Mouse (Mus musculus): ENCODE data around the gene Arhgef39. TPM values are rescaled to one million over a fixed set of nuclear protein-coding genes. Genes with fewer than 3 reads are reported as not detected.

The Arhgef39 gene
- polyA plus RNA-seq (2014; fragmentation: Nextera tagmentation; extraction: Ambion mirVana) = 45.1 and 46.1 TPM in 2 replicates

DNA sequence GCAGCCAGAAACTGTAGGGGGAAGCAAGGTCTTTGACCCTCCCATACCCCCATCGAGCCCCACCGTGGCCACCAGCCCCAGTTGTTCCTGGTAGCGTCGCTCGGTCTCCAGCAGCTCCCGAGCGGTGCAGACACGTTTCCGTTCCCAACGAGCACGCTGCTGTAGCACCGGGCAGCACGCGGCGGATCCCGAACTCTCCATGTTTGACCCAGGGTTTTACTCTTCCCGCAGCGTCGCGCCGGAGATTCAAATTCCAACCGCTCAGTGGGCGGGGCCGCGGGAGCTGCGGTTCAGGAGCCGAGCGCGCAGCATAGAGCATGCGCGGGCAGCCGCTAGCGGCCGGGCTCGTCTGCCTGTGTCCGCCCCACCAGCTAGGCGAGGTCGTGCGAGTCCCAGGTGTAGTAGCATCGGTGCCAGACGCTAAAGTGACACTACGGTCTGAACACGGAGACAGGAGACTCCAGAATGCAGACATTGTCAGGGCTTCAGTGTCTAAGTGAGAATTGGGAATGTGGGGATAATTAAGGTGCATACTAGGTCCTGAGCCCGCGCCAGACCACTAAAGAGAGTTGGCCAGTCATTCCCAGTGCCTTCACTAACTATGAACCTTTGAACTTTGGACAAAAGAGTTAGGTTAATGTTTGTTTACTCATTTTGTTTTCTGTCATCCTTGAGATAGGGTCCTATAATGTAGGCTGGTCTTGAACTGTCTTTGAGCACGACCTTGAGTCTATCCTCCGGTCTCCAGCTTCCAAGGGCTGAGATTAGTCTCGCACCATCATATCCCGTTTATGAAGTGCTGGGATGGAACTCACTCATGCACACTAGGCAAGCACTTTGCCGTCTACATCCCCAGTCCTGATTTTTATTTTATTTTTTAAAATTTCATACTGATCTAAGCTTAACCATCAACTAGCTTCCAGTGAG is at the start of gene Arhgef39:
TSS of gene Arhgef39 (minus strand) at position 289 of the 927 bp plus-strand sequence.
- H3K27me3 ChIP-seq (replicated peaks; ENCODE audit: control insufficient read depth, insufficient read depth, low read length) = no peaks in the 10 kb centered on the region
- peak within 1 kb of the TSS; percentile 68 for H3K4me3 ChIP-seq (ENCODE audit: low read depth, low read length)
- H3K36me3 ChIP-seq (ENCODE audit: control insufficient read depth, insufficient read depth, low read length) = peaks cover 8% of the 10 kb centered on the region; the same call in 1 of the 2 replicates
- H3K4me2 ChIP-seq = peak within 1 kb of the TSS; percentile 70
- 7% methylated on average over 50 of the region's 50 CpGs for WGBS
- peak within 1 kb of the TSS; percentile 34; the same call in 1 of the 2 replicates for H3K27ac ChIP-seq (ENCODE audit: low read depth, low read length)
- ATAC-seq (replicated peaks; ENCODE audit: low FRiP score) = peak; percentile 85
- H3K4me1 ChIP-seq (replicated peaks; ENCODE audit: control insufficient read depth, insufficient read depth, low read length) = peaks cover 22% of the 10 kb centered on the region
- H3K9me3 ChIP-seq (ENCODE audit: control insufficient read depth, low read length) = no peaks in the 10 kb centered on the region
- DNase-seq (ENCODE audit: low spot score) = peak; percentile 91
- H3K9ac ChIP-seq (ENCODE audit: low read depth, low read length) = peak within 1 kb of the TSS; percentile 84

DNA sequence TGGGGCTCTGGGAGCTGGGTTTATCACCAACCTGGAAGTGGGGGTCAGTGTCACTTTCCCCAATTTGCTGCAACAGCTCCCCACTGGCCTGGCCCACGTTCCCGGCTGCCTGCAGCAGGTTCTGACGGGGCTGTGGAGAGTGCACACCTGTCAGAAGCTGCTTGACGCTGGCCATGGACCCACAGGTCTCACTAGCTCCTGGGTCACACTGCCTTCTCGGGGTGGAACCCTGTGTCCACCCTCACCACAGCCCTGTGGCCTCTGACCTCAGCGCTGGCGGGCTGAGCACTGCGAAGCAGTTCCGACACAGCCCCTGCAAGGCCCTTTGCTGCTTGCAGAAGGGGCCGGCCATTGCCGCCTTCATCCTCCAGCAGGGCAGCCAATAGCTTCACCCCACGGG is 49.6 kb upstream of the Arhgef39 start:
- Histone ChIP-seq H3K9me3 (ENCODE audit: control insufficient read depth, low read length) (peaks cover 3% of the 10 kb centered on the region; the same call in 1 of the 2 replicates), H3K36me3 (ENCODE audit: control insufficient read depth, insufficient read depth, low read length) (peaks cover 92% of the 10 kb centered on the region), H3K4me3 (ENCODE audit: low read depth, low read length) (no peak overlapping the region), H3K4me1 (replicated peaks; ENCODE audit: control insufficient read depth, insufficient read depth, low read length) (no peaks in the 10 kb centered on the region), H3K9ac (ENCODE audit: low read depth, low read length) (no peak overlapping the region), H3K4me2 (no peak overlapping the region), H3K27ac (ENCODE audit: low read depth, low read length) (no peak overlapping the region), H3K27me3 (replicated peaks; ENCODE audit: control insufficient read depth, insufficient read depth, low read length) (no peaks in the 10 kb centered on the region)
- no peak for ATAC-seq (replicated peaks; ENCODE audit: low FRiP score)
- 94% methylated on average over 12 of the region's 12 CpGs for WGBS
- DNase-seq (ENCODE audit: low spot score) = no peak

DNA sequence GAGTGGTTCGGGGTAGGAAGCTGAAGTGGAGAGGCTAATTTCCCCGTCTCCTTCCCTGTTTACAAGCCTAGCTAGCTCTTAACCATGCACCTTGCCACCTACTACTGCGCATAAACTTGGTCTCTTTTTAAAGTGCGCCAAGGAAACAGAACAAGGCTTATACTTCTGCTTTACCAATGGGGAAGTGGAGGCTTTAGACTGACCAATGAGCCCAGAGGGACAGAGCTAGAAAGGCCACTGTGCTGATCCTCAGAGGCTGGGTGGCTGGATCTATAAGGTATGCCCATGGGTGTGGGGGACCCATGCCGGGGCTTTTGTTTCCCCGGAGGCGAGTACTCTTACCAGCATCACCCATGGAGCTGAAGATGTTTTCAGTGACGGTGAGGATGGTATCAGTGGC is 47.7 kb upstream of the Arhgef39 start:
- no peak for ATAC-seq (replicated peaks; ENCODE audit: low FRiP score)
- WGBS = 90% methylated on average over 8 of the region's 8 CpGs
- H3K4me3 ChIP-seq (ENCODE audit: low read depth, low read length) = no peak overlapping the region
- no peak overlapping the region for H3K27ac ChIP-seq (ENCODE audit: low read depth, low read length)
- H3K9ac ChIP-seq (ENCODE audit: low read depth, low read length) = no peak overlapping the region
- no peaks in the 10 kb centered on the region for H3K27me3 ChIP-seq (replicated peaks; ENCODE audit: control insufficient read depth, insufficient read depth, low read length)
- peaks cover 91% of the 10 kb centered on the region for H3K36me3 ChIP-seq (ENCODE audit: control insufficient read depth, insufficient read depth, low read length)
- DNase-seq (ENCODE audit: low spot score) = no peak
- H3K9me3 ChIP-seq (ENCODE audit: control insufficient read depth, low read length) = no peaks in the 10 kb centered on the region; the same call in 1 of the 2 replicates
- no peaks in the 10 kb centered on the region for H3K4me1 ChIP-seq (replicated peaks; ENCODE audit: control insufficient read depth, insufficient read depth, low read length)
- H3K4me2 ChIP-seq = no peak overlapping the region

DNA sequence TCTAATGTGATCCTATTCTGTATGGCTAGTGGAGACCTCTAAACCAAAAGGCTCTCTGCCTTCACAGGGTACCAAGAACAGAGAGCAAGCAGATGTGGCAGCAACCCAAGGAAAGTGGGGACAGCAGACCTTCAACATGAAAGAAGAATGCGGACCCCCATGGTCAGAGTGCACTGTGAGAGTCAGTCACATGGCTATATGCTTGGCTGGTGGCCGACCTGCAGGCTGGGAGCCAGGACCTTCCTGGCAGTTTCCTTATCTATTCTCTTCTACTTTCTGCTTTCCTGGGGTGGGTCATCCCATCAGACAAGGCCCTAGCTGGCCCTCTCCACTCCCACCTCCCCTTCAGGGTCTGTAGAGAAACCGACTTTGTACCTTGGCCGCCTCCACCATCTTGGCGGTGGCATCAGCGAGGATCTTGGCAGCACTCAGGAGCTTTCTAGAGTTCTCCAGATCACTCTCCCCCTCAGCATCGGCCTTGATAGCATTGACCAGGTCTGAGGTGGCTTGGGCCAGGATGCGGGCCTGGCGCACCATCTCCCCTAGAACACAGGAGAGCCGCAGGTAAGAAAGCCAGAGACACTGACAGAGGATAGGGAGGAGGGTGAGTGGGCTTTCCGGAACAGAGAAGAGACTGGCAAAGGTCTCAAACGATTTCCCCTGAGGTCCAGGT is 47.0 kb upstream of the Arhgef39 start:
- ATAC-seq (replicated peaks; ENCODE audit: low FRiP score) = no peak
- Histone ChIP-seq H3K4me1 (replicated peaks; ENCODE audit: control insufficient read depth, insufficient read depth, low read length) (no peaks in the 10 kb centered on the region), H3K36me3 (ENCODE audit: control insufficient read depth, insufficient read depth, low read length) (peaks cover 88% of the 10 kb centered on the region), H3K27ac (ENCODE audit: low read depth, low read length) (no peak overlapping the region), H3K9ac (ENCODE audit: low read depth, low read length) (no peak overlapping the region), H3K4me3 (ENCODE audit: low read depth, low read length) (no peak overlapping the region), H3K27me3 (replicated peaks; ENCODE audit: control insufficient read depth, insufficient read depth, low read length) (no peaks in the 10 kb centered on the region), H3K4me2 (no peak overlapping the region), H3K9me3 (ENCODE audit: control insufficient read depth, low read length) (no peaks in the 10 kb centered on the region)
- WGBS = 94% methylated on average over 12 of the region's 12 CpGs
- DNase-seq (ENCODE audit: low spot score) = no peak

DNA sequence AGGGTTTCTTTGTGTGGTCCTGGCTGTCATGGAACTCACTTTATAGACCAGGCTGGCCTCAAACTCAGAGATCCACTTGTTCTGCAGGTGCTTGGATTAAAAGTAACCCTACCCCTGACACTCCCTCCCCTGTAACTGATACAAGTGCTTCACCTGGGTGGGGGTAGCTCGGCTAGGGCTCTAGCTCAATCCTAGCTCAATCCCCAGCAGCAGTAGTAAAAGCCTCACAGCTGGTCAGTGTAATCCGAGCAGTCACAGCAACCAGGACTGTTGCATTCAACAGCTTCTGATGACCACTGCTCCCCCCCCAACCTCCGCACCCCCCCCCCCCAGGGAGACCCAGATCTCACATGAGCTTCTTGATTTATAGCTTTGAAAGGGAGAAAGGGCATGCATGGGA is 42.5 kb upstream of the Arhgef39 start:
- Histone ChIP-seq H3K9me3 (ENCODE audit: control insufficient read depth, low read length) (no peaks in the 10 kb centered on the region), H3K4me3 (ENCODE audit: low read depth, low read length) (no peak overlapping the region), H3K9ac (ENCODE audit: low read depth, low read length) (no peak overlapping the region), H3K4me1 (replicated peaks; ENCODE audit: control insufficient read depth, insufficient read depth, low read length) (no peaks in the 10 kb centered on the region), H3K4me2 (no peak overlapping the region), H3K27me3 (replicated peaks; ENCODE audit: control insufficient read depth, insufficient read depth, low read length) (no peaks in the 10 kb centered on the region), H3K27ac (ENCODE audit: low read depth, low read length) (no peak overlapping the region), H3K36me3 (ENCODE audit: control insufficient read depth, insufficient read depth, low read length) (peaks cover 88% of the 10 kb centered on the region)
- ATAC-seq (replicated peaks; ENCODE audit: low FRiP score) (no peak), DNase-seq (ENCODE audit: low spot score) (no peak)
- 88% methylated on average over 3 of the region's 3 CpGs for WGBS

DNA sequence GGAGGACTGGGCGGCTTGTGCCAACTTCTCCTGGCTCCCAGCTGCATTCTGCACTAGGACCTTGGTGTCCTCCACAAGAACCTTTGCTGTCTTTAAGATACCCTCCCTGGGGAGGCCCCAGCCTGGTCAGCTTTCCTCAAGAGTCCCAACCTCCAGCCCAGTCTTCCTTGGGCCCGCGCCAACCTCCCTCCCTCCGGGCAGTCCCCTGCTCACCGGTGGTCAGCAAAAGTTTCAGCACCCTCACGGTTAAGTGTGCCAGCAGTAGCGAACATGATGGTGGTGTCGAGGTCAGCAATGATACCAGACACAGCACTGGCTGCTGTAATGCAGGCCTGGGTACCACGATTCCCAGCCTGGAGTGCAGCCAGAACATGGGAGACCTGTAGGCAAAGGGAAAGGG is 36.5 kb upstream of the Arhgef39 start:
- H3K9ac ChIP-seq (ENCODE audit: low read depth, low read length) = no peak overlapping the region
- H3K4me3 ChIP-seq (ENCODE audit: low read depth, low read length) = no peak overlapping the region
- WGBS = 93% methylated on average over 9 of the region's 9 CpGs
- ATAC-seq (replicated peaks; ENCODE audit: low FRiP score) (no peak), DNase-seq (ENCODE audit: low spot score) (no peak)
- H3K4me2 ChIP-seq = no peak overlapping the region
- H3K27me3 ChIP-seq (replicated peaks; ENCODE audit: control insufficient read depth, insufficient read depth, low read length) = no peaks in the 10 kb centered on the region
- H3K4me1 ChIP-seq (replicated peaks; ENCODE audit: control insufficient read depth, insufficient read depth, low read length) = no peaks in the 10 kb centered on the region
- H3K9me3 ChIP-seq (ENCODE audit: control insufficient read depth, low read length) = no peaks in the 10 kb centered on the region
- peaks cover 92% of the 10 kb centered on the region for H3K36me3 ChIP-seq (ENCODE audit: control insufficient read depth, insufficient read depth, low read length)
- H3K27ac ChIP-seq (ENCODE audit: low read depth, low read length) = no peak overlapping the region

DNA sequence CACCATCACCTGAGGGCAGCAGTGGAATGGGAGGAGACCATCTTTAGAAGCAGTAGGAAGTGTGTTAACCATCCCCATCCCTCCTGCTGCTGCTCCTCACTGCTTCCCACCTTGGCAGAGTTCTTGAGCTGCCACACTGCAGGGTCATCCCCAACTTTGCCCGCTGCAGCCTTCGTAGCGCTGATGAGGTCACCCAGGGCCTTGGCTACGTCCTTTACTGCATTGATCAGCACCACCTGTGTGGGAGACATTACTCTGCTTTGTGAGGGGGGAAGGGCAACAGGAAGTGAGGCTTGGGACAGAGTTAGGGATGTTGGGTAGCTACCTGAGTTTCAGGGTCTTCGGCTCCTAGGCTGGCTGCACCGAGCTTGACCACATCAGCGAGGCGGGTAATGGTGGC is 36.1 kb upstream of the Arhgef39 start:
- no peaks in the 10 kb centered on the region for H3K4me1 ChIP-seq (replicated peaks; ENCODE audit: control insufficient read depth, insufficient read depth, low read length)
- no peak overlapping the region for H3K4me3 ChIP-seq (ENCODE audit: low read depth, low read length)
- DNase-seq (ENCODE audit: low spot score) (no peak), ATAC-seq (replicated peaks; ENCODE audit: low FRiP score) (no peak)
- no peak overlapping the region for H3K4me2 ChIP-seq
- 92% methylated on average over 8 of the region's 8 CpGs for WGBS
- peaks cover 88% of the 10 kb centered on the region for H3K36me3 ChIP-seq (ENCODE audit: control insufficient read depth, insufficient read depth, low read length)
- no peaks in the 10 kb centered on the region for H3K9me3 ChIP-seq (ENCODE audit: control insufficient read depth, low read length)
- no peaks in the 10 kb centered on the region for H3K27me3 ChIP-seq (replicated peaks; ENCODE audit: control insufficient read depth, insufficient read depth, low read length)
- no peak overlapping the region for H3K27ac ChIP-seq (ENCODE audit: low read depth, low read length)
- no peak overlapping the region for H3K9ac ChIP-seq (ENCODE audit: low read depth, low read length)

DNA sequence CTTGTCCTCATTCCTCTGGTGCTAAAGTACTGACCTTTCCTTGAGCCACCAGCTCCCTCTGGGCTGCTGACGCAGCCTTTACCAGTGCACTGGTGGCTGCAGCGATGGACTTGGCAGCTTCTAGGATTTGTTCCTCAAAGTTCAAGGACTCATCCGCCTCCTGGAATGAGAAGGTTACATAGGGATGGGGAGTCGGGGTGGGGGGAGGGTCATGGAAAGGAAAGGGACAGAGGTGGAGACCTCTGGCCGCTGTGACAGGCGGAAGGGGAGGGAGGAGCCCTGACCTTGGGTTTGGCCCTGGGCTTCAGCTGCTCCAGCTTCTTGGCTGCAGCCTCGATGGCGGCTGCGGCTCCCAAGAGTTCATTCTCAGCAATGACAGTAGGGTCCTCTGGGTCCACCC is 33.8 kb upstream of the Arhgef39 start:
- Histone ChIP-seq H3K4me3 (ENCODE audit: low read depth, low read length) (no peak overlapping the region), H3K9me3 (ENCODE audit: control insufficient read depth, low read length) (no peaks in the 10 kb centered on the region), H3K4me1 (replicated peaks; ENCODE audit: control insufficient read depth, insufficient read depth, low read length) (peaks cover 5% of the 10 kb centered on the region), H3K36me3 (ENCODE audit: control insufficient read depth, insufficient read depth, low read length) (peaks cover 65% of the 10 kb centered on the region), H3K27me3 (replicated peaks; ENCODE audit: control insufficient read depth, insufficient read depth, low read length) (no peaks in the 10 kb centered on the region), H3K27ac (ENCODE audit: low read depth, low read length) (no peak overlapping the region), H3K9ac (ENCODE audit: low read depth, low read length) (no peak overlapping the region), H3K4me2 (no peak overlapping the region)
- ATAC-seq (replicated peaks; ENCODE audit: low FRiP score) = no peak
- WGBS = 87% methylated on average over 9 of the region's 9 CpGs
- no peak for DNase-seq (ENCODE audit: low spot score)

All from liver, embryonic 11.5 days (tissue).